Mouse (Mus musculus) lung, postnatal 0 days (tissue): ENCODE data around the gene Fbxo10.
"Not testable (repeated sequence)": the region's sequence is repeated elsewhere in the genome, so short reads cannot be mapped to it uniquely, and the experiment has no call there.

Source experiments
- CTCF ChIP-seq: IDR thresholded peaks from 2 replicates; pipeline ENCODE4 v1.5.1; 2016; ENCODE audit warnings: antibody characterized with exemption, mild to moderate bottlenecking
- EP300 ChIP-seq: IDR thresholded peaks from 2 replicates; pipeline ENCODE4 v1.6.1; 2016; ENCODE audit warnings: antibody characterized with exemption, mild to moderate bottlenecking, control low read depth

DNA sequence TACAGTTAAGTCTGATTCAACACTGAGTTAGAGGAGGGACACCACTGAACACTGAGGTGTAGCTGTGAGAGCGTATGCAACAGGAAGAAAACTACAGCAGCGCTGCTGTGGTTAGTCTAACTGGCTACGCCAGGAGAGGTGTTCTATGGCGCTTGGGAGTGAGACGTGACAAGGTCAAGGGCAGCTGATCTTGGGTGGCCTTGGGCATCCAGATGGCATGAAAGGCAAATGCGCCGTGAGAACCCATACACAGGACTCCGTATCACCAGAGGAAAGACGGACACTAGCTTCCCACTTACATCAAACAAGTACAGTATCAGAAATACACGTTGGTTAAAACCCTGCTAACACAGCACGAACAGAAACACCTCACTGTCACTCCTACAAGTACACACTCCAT lies 92.1 kb downstream of the Fbxo10 start:
- not testable (repeated sequence) for TF ChIP-seq CTCF, EP300
